Mouse (Mus musculus) ES-E14 (cell line): ENCODE measurements around the gene Grm5. TPM values are rescaled to one million over a fixed set of nuclear protein-coding genes. Genes with fewer than 3 reads are reported as not detected.

ENCODE experiments used
- DNase-seq: peaks from one replicate; pipeline ENCODE4 v3.0.0-alpha.2; 2013; ENCODE audit warnings: low read depth, low spot score
- H3K27ac ChIP-seq: 2 replicates; pipeline ENCODE4 v1.5.1; 2012; ENCODE audit warnings: low read depth, mild to moderate bottlenecking, low read length, moderate library complexity, mixed read lengths; ENCODE audit not compliant: poor library complexity, insufficient read depth, severe bottlenecking
- H3K36me3 ChIP-seq: 2 replicates; pipeline ENCODE4 v1.6.1; 2012; ENCODE audit warnings: mild to moderate bottlenecking, low read length, moderate library complexity, mixed read lengths; ENCODE audit not compliant: control insufficient read depth, poor library complexity, insufficient read depth, severe bottlenecking
- H3K4me1 ChIP-seq, 2 experiments: fragments of 150-350 bp in 1 of 2; sonication (generic) in 1 of 2; 2 replicates each; pipeline ENCODE4 v1.6.1; 2012; ENCODE audit warnings: low read length in 2 of 2, mild to moderate bottlenecking in 1 of 2, mixed read lengths in 1 of 2; ENCODE audit not compliant: control insufficient read depth in 2 of 2, insufficient read depth in 2 of 2, poor library complexity in 1 of 2
- H3K4me3 ChIP-seq, 2 experiments: fragments of 150-350 bp in 1 of 2; sonication (generic) in 1 of 2; 2 replicates each; pipeline ENCODE4 v1.5.1; 2012; ENCODE audit warnings: low read length in 2 of 2, low read depth in 1 of 2, mild to moderate bottlenecking in 1 of 2, mixed read lengths in 1 of 2; ENCODE audit not compliant: insufficient read depth in 1 of 2, poor library complexity in 1 of 2, severe bottlenecking in 1 of 2
- H3K9ac ChIP-seq: 2 replicates; pipeline ENCODE4 v1.6.1; 2012; ENCODE audit warnings: low read depth, mild to moderate bottlenecking, low read length, mixed read lengths; ENCODE audit not compliant: poor library complexity, insufficient read depth, severe bottlenecking
- H3K9me3 ChIP-seq: fragments of 150-350 bp; sonication (generic); 2 replicates; pipeline ENCODE4 v1.6.1; 2012; ENCODE audit warnings: low read depth, mild to moderate bottlenecking, low read length; ENCODE audit not compliant: control insufficient read depth, insufficient read depth
- CHD2 ChIP-seq: IDR thresholded peaks from 2 replicates; pipeline ENCODE4 v1.6.1; 2014; ENCODE audit warnings: mild to moderate bottlenecking, low read depth, low read length, inconsistent platforms
- HCFC1 ChIP-seq: IDR thresholded peaks from 2 replicates; pipeline ENCODE4 v1.6.1; 2012; ENCODE audit warnings: low read length, inconsistent platforms, borderline replicate concordance; ENCODE audit not compliant: insufficient read depth
- MAFK ChIP-seq: IDR thresholded peaks from 2 replicates; pipeline ENCODE4 v1.6.1; 2014; ENCODE audit warnings: mild to moderate bottlenecking, low read depth, low read length, inconsistent platforms; ENCODE audit not compliant: insufficient read depth
- ZC3H11A ChIP-seq: IDR thresholded peaks from 2 replicates; pipeline ENCODE4 v1.6.1; 2012; ENCODE audit warnings: low read depth, mild to moderate bottlenecking, inconsistent platforms, low read length, borderline replicate concordance
- ZNF384 ChIP-seq: IDR thresholded peaks from 2 replicates; pipeline ENCODE4 v1.6.1; 2012; ENCODE audit warnings: low read depth, low read length, inconsistent platforms
- in situ Hi-C, 2 experiments: fragments of 600-800 bp; cut with MboI; formaldehyde crosslinking; loops; one replicate each; pipeline ENCODE4 v1.15.1; 2025; ENCODE audit warnings: low sequenced_read_pairs in 2 of 2, inconsistent platforms in 1 of 2; ENCODE audit not compliant: unreplicated experiment in 2 of 2
- total RNA-seq: library from RNA; depleted of rRNA; stranded (reverse); fragments of 300-350 nt; gene quantifications from 2 replicates; pipeline ENCODE4 v1.2.3, GENCODE M21; 2012; rRNA removed

Grm5 gene
- total RNA-seq, result 0.05 and 0.09 TPM in 2 replicates

DNA sequence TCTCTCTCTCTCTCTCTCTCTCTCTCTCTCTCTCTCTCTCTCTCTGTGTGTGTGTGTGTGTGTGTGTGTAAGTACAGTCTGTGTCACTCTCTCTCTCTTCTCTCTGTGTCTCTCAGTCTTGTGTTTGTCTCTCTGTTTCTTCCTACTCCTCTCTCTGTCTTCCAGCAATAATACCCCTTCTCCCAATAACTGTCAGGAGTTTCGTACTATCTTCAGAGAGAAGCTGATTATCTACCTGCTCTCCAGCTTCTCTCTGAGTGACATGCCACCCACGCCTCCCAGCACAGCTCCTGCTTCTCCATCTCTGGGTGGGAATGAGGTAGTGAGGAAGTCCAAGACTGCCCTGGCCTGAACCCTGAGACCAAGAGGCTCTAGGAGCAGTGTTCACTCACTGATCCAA, at the start of gene Grm5:
TSS of gene Grm5 (plus strand) at position 301 of the 400 bp plus-strand sequence.
- Histone ChIP-seq H3K4me3 (peak within 1 kb of the TSS in 1 of 2 experiments; percentile 20; a peak in 1 of 4 replicates), H3K27ac (no peak within 1 kb of the TSS), H3K9me3 (no peaks in the 10 kb centered on the region), H3K36me3 (no peaks in the 10 kb centered on the region), H3K4me1 (no peaks in the 10 kb centered on the region), H3K9ac (no peak within 1 kb of the TSS)
- DNase-seq, result no peak
- no peak for TF ChIP-seq ZNF384
- in situ Hi-C loops, result no loop called here

DNA sequence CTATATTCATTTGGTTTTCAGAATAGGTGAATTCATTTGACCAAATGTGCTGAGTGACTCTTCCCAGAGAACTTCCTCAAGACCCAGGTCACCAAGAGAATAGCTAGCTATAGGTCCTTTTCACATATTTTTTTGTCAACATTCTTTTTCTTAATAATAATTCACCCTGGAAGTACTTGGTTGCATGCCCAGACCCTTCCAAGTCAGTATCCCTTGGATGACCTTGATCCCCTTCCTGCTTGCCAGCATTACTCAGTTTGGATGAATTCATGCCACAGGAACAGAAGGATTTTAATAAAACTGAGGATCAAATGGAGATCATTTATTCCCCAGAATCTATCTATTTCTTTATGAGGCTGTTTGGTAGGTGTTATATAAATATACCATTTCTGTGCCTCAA, 44.9 kb upstream of the Grm5 start:
- in situ Hi-C loops, result no loop called here
- Histone ChIP-seq H3K9me3 (no peaks in the 10 kb centered on the region), H3K4me1 (no peaks in the 10 kb centered on the region), H3K27ac (no peak overlapping the region), H3K4me3 (no peak overlapping the region), H3K36me3 (no peaks in the 10 kb centered on the region), H3K9ac (no peak overlapping the region)
- TF ChIP-seq ZC3H11A (no peak), MAFK (no peak), HCFC1 (no peak), ZNF384 (no peak), CHD2 (no peak)
- DNase-seq, result no peak

DNA sequence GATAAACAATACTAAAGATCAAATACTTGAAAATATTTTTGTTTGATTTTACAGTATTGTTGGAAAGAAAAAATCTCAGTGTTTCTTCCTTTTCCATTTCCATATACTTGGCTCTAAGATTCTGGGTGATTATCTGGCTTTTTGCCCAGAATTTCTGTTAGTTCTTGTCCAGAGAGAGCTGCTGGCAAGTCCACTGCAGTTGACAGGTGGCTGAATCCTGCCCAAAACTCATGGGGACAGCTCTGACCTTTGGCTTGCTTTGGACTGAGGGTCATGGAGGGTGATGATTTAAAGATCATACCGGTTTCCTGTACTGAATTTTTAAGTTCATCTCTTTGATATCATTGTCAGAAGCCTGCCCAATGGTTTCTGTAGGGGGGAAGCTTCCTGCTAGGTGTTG, 18.7 kb upstream of the Grm5 start:
- no peak for DNase-seq
- Histone ChIP-seq H3K4me1 (no peaks in the 10 kb centered on the region), H3K36me3 (no peaks in the 10 kb centered on the region), H3K27ac (no peak overlapping the region), H3K4me3 (no peak overlapping the region), H3K9ac (no peak overlapping the region), H3K9me3 (no peaks in the 10 kb centered on the region)
- in situ Hi-C loops, result no loop called here
- TF ChIP-seq CHD2, result no peak
- no peak for TF ChIP-seq ZC3H11A
- TF ChIP-seq ZNF384, result no peak
- TF ChIP-seq MAFK, result no peak
- TF ChIP-seq HCFC1, result no peak

DNA sequence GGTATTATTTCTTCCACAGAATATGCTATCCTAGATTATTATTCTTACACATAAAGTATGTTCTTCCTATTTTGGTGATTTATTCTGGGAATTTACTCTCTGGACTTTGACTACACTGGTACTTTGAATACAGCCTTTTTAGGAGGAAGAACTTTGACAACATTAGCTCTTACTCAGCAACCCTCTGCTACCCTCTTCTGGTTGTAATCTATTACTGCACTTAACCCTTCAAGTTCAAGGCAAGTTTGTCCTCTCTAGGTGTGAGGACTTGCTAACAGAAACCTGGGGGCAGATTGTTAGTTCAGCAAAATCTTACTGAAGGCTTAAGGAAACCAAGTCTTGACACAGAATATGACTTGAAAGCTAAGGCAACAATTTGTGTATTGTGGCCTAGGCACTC, 17.5 kb upstream of the Grm5 start:
- no peaks in the 10 kb centered on the region for H3K9me3 ChIP-seq
- no peak overlapping the region for H3K4me3 ChIP-seq
- no peaks in the 10 kb centered on the region for H3K4me1 ChIP-seq
- no peak overlapping the region for H3K9ac ChIP-seq
- in situ Hi-C loops, result no loop called here
- H3K27ac ChIP-seq, result no peak overlapping the region
- no peaks in the 10 kb centered on the region for H3K36me3 ChIP-seq
- TF ChIP-seq MAFK (0 out of 2 replicates have a peak, but pooled peaks have one; percentile 42), ZNF384 (no peak), ZC3H11A (peak; percentile 22; the same call in 1 of the 2 replicates)
- peak; percentile 28 for DNase-seq

DNA sequence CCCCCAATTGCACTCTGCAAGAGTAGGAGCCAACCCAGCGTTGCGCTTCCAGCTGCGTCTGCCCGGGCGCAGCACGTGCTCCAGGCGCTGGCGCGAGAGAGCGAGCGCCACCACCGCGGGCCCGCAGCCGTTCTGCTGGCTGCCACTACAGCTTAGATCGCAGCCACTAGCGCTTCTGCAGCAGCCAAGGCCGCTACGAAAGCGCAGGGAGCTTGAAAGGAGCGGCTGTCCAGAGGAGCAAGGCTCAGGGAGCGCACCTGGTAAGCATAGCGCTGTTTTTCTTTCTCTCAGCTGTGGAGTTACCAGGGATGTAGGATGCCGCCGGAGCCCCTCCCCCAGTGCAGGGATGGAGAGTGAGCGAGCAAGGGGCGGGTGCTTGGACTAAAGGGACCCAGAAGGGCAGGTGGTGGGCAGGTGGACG, 323 bp downstream of the Grm5 start:
- DNase-seq, result peak; percentile 9
- no peaks in the 10 kb centered on the region for H3K4me1 ChIP-seq
- peak overlapping the region in 1 of 2 experiments; percentile 20; a peak in 1 of 4 replicates for H3K4me3 ChIP-seq
- no peak overlapping the region for H3K27ac ChIP-seq
- TF ChIP-seq MAFK (no peak), CHD2 (no peak), ZC3H11A (no peak)
- in situ Hi-C loops, result no loop called here
- H3K36me3 ChIP-seq, result no peaks in the 10 kb centered on the region
- no peaks in the 10 kb centered on the region for H3K9me3 ChIP-seq
- H3K9ac ChIP-seq, result no peak overlapping the region
